Mouse (Mus musculus) layer of hippocampus, postnatal 10 days (tissue): ENCODE results near the gene Pnma5. TPM values are rescaled to one million over a fixed set of nuclear protein-coding genes. Genes with fewer than 3 reads are reported as not detected.

Experiments used
- DNase-seq, 2 experiments: peaks; one replicate each; pipeline ENCODE4 v3.0.0; 2021; ENCODE audit warnings: low spot score in 2 of 2
- microRNA-seq, 2 experiments: library from miRNA; unstranded; fragments of <30 nt; microRNA quantifications; one replicate each; pipeline ENCODE4 v1.2.0; 2021
- total RNA-seq, 2 experiments: library from RNA; stranded (reverse); gene quantifications; 2 replicates each; pipeline ENCODE4 v1.2.3; 2021

Pnma5 gene
- total RNA-seq, 2 experiments from 2014 or later: 0.65 to 0.80 TPM

- peak in 1 of 2 experiments; percentile 24 for DNase-seq
Measured at GRCm38 (mm10) chrX:72986841-72987519, 49.9 kb downstream of the Pnma5 start, which contains the start of gene Zfp185. Zfp185 (plus strand) TSS chrX:72987339.

- DNase-seq: no peak
Measured at GRCm38 (mm10) chrX:72985607-72986006, 51.3 kb downstream of the Pnma5 start.

Small RNAs within 50 kb of the gene (microRNA-seq; reads per million reads assigned to microRNA genes)
- gene Mir2137: 0 reads per million in 2 experiments

Other genes starting within 250 kb of the Pnma5 start
- 1 to 10 TPM; 3.0 to 3.2 TPM for gene Gabrq, start 211.9 kb downstream of the Pnma5 start, total RNA-seq
- gene Cetn2, start 118.7 kb downstream of the Pnma5 start, total RNA-seq: 10 to 100 TPM; 49.7 to 50.1 TPM
- gene Nsdhl, start 118.5 kb downstream of the Pnma5 start, total RNA-seq: 10 to 100 TPM; 51.7 to 52.8 TPM
- 1 to 10 TPM; 1.0 to 1.7 TPM for gene Zfp185, start 49.8 kb downstream of the Pnma5 start, total RNA-seq
- 10 to 100 TPM; 25.5 to 28.1 TPM for gene Pnma3, start 27.7 kb upstream of the Pnma5 start, total RNA-seq
- gene Xlr4a, start 45.4 kb upstream of the Pnma5 start, total RNA-seq: under 1 TPM in 1 of 2 experiments, not detected in 1; 0.32 TPM
- gene Xlr3a, start 60.0 kb upstream of the Pnma5 start, total RNA-seq: under 1 TPM; 0.62 to 0.80 TPM
- gene Gm14685, start 79.9 kb upstream of the Pnma5 start, total RNA-seq: 1 to 10 TPM; 1.8 to 2.3 TPM
- not detected for gene Xlr5b, start 111.7 kb upstream of the Pnma5 start, total RNA-seq
- 1 to 10 TPM in 1 of 2 experiments, under 1 TPM in 1; 0.48 to 2.1 TPM for gene DXBay18, start 112.3 kb upstream of the Pnma5 start, total RNA-seq
- not detected for gene Spin2d, start 139.9 kb upstream of the Pnma5 start, total RNA-seq
- 1 to 10 TPM; 4.1 to 7.0 TPM for gene Xlr3b, start 155.1 kb upstream of the Pnma5 start, total RNA-seq
- gene Xlr4b, start 177.2 kb upstream of the Pnma5 start, total RNA-seq: under 1 TPM in 1 of 2 experiments, not detected in 1; 0.51 TPM
- 10 to 100 TPM; 13.4 to 15.2 TPM for gene F8a, start 191.2 kb upstream of the Pnma5 start, total RNA-seq
- gene Xlr4c, start 206.0 kb upstream of the Pnma5 start, total RNA-seq: not detected
- not detected for gene Xlr3c, start 228.3 kb upstream of the Pnma5 start, total RNA-seq